Mouse (Mus musculus) forebrain, embryonic 13.5 days (tissue): Measurements from ENCODE around the gene Aox4. TPM values are rescaled to one million over a fixed set of nuclear protein-coding genes. Genes with fewer than 3 reads are reported as not detected.

Experiments used
- ATAC-seq: fragments of 200-750 bp; cut with Nextera tagmentation; 2 replicates; pipeline ENCODE4 v1.8.0; 2017
- H3K27ac ChIP-seq: fragments of 300-500 bp; sonication (generic); 2 replicates; pipeline ENCODE4 v1.5.1; 2015; ENCODE audit warnings: inconsistent platforms, mild to moderate bottlenecking, moderate library complexity
- H3K27me3 ChIP-seq: fragments of 300-500 bp; sonication (generic); 2 replicates; pipeline ENCODE4 v1.6.1; 2015; ENCODE audit warnings: mild to moderate bottlenecking, inconsistent platforms
- H3K36me3 ChIP-seq: fragments of 300-500 bp; sonication (generic); 2 replicates; pipeline ENCODE4 v1.6.1; 2015; ENCODE audit warnings: mild to moderate bottlenecking, inconsistent platforms; ENCODE audit not compliant: poor library complexity, severe bottlenecking
- H3K4me1 ChIP-seq: fragments of 300-500 bp; sonication (generic); 2 replicates; pipeline ENCODE4 v1.6.1; 2015; ENCODE audit warnings: inconsistent platforms
- H3K4me2 ChIP-seq: fragments of 300-500 bp; sonication (generic); 2 replicates; pipeline ENCODE4 v1.6.1; 2015; ENCODE audit warnings: inconsistent platforms, mild to moderate bottlenecking, moderate library complexity
- H3K4me3 ChIP-seq: fragments of 300-500 bp; sonication (generic); 2 replicates; pipeline ENCODE4 v1.5.1; 2015; ENCODE audit warnings: mild to moderate bottlenecking, inconsistent platforms
- H3K9ac ChIP-seq: fragments of 300-500 bp; sonication (generic); 2 replicates; pipeline ENCODE4 v1.6.1; 2015; ENCODE audit warnings: mild to moderate bottlenecking, inconsistent platforms
- H3K9me3 ChIP-seq: fragments of 300-500 bp; sonication (generic); replicated peaks from 2 replicates; pipeline ENCODE4 v1.6.1; 2016; ENCODE audit warnings: inconsistent platforms
- WGBS: fragments of 180-500 bp; shearing (Covaris S2); methylation state at CpG from one replicate; pipeline ENCODE4 v1.1.7; 2015; 5-methylcytosine and 5-hydroxymethylcytosine counted together
- polyA plus RNA-seq: library from polyadenylated mRNA; unstranded; fragments of >200 nt; fragmentation: Nextera tagmentation; extraction: Ambion mirVana; gene quantifications from 2 replicates; pipeline ENCODE4 v1.2.1, GENCODE M21; 2015

Aox4 gene
- polyA plus RNA-seq, 1 experiment from 2014 or later = 0.12 TPM

GRCm38 (mm10) chr1:58289863-58290469 is 79.8 kb downstream of the Aox4 start:
- WGBS = 24% methylated on average over 16 of the region's 16 CpGs
- Histone ChIP-seq H3K27me3 (no peaks in the 10 kb centered on the region), H3K4me1 (0 out of 2 replicates have a peak, but pooled peaks cover 5% of the 10 kb centered on the region), H3K27ac (no peak overlapping the region), H3K9me3 (no peaks in the 10 kb centered on the region), H3K9ac (no peak overlapping the region), H3K4me2 (no peak overlapping the region), H3K36me3 (no peaks in the 10 kb centered on the region), H3K4me3 (no peak overlapping the region)
- ATAC-seq = no peak

GRCm38 (mm10) chr1:58291394-58292300 is 81.5 kb downstream of the Aox4 start:
- ATAC-seq = no peak
- no peak overlapping the region for H3K27ac ChIP-seq

GRCm38 (mm10) chr1:58294730-58295129 is 84.5 kb downstream of the Aox4 start:
- WGBS = 87% methylated on average over 5 of the region's 5 CpGs

More at GRCm38 (mm10) chr1:58291394-58292300, 81.5 kb downstream of the Aox4 start:
- H3K4me2 ChIP-seq = no peak overlapping the region
- 69% methylated on average over 13 of the region's 13 CpGs for WGBS
- no peak overlapping the region for H3K4me3 ChIP-seq
- H3K27me3 ChIP-seq = no peaks in the 10 kb centered on the region
- H3K36me3 ChIP-seq = no peaks in the 10 kb centered on the region
- H3K9me3 ChIP-seq = no peaks in the 10 kb centered on the region
- 0 out of 2 replicates have a peak, but pooled peaks cover 5% of the 10 kb centered on the region for H3K4me1 ChIP-seq
- no peak overlapping the region for H3K9ac ChIP-seq

GRCm38 (mm10) chr1:58296278-58296677 is 86.1 kb downstream of the Aox4 start:
- H3K36me3 ChIP-seq = no peaks in the 10 kb centered on the region
- peak; percentile 76; the same call in 1 of the 2 replicates for ATAC-seq
- 0 out of 2 replicates have a peak, but pooled peaks cover 5% of the 10 kb centered on the region for H3K4me1 ChIP-seq
- 8% methylated on average over 7 of the region's 7 CpGs for WGBS
- no peak overlapping the region for H3K4me2 ChIP-seq
- no peaks in the 10 kb centered on the region for H3K9me3 ChIP-seq
- no peak overlapping the region for H3K9ac ChIP-seq
- H3K27ac ChIP-seq = no peak overlapping the region
- H3K4me3 ChIP-seq = no peak overlapping the region
- no peaks in the 10 kb centered on the region for H3K27me3 ChIP-seq

More at GRCm38 (mm10) chr1:58294730-58295129, 84.5 kb downstream of the Aox4 start:
- H3K36me3 ChIP-seq = no peaks in the 10 kb centered on the region
- no peaks in the 10 kb centered on the region for H3K9me3 ChIP-seq
- no peak for ATAC-seq
- H3K27me3 ChIP-seq = no peaks in the 10 kb centered on the region
- H3K9ac ChIP-seq = no peak overlapping the region
- H3K4me3 ChIP-seq = no peak overlapping the region
- H3K4me1 ChIP-seq = 0 out of 2 replicates have a peak, but pooled peaks cover 5% of the 10 kb centered on the region
- no peak overlapping the region for H3K4me2 ChIP-seq
- no peak overlapping the region for H3K27ac ChIP-seq

- Histone ChIP-seq H3K4me1 (0 out of 2 replicates have a peak, but pooled peaks cover 5% of the 10 kb centered on the region), H3K4me2 (no peak overlapping the region), H3K4me3 (no peak overlapping the region), H3K27me3 (no peaks in the 10 kb centered on the region), H3K27ac (no peak overlapping the region), H3K9me3 (no peaks in the 10 kb centered on the region), H3K36me3 (no peaks in the 10 kb centered on the region), H3K9ac (no peak overlapping the region)
- 0 out of 2 replicates have a peak, but pooled peaks have one; percentile 16 for ATAC-seq
- 52% methylated on average over 4 of the region's 4 CpGs for WGBS
Observed at GRCm38 (mm10) chr1:58296821-58297220, 86.6 kb downstream of the Aox4 start.

- H3K27me3 ChIP-seq = no peaks in the 10 kb centered on the region
- no peaks in the 10 kb centered on the region for H3K9me3 ChIP-seq
- H3K4me3 ChIP-seq = no peak overlapping the region
- no peaks in the 10 kb centered on the region for H3K4me1 ChIP-seq
- H3K9ac ChIP-seq = no peak overlapping the region
- WGBS = 81% methylated on average over 6 of the region's 6 CpGs
- no peaks in the 10 kb centered on the region for H3K36me3 ChIP-seq
- no peak for ATAC-seq
- no peak overlapping the region for H3K4me2 ChIP-seq
- no peak overlapping the region for H3K27ac ChIP-seq
Observed at GRCm38 (mm10) chr1:58298347-58298746, 88.2 kb downstream of the Aox4 start.

- Histone ChIP-seq H3K27ac (no peak overlapping the region), H3K4me2 (no peak overlapping the region), H3K36me3 (no peaks in the 10 kb centered on the region), H3K4me1 (no peaks in the 10 kb centered on the region), H3K27me3 (no peaks in the 10 kb centered on the region), H3K9ac (no peak overlapping the region), H3K9me3 (no peaks in the 10 kb centered on the region), H3K4me3 (no peak overlapping the region)
- ATAC-seq = no peak
- 93% methylated on average over 7 of the region's 7 CpGs for WGBS
Observed at GRCm38 (mm10) chr1:58301073-58301472, 90.9 kb downstream of the Aox4 start.

GRCm38 (mm10) chr1:58302015-58302414 is 91.8 kb downstream of the Aox4 start:
- 78% methylated on average over 6 of the region's 6 CpGs for WGBS
- ATAC-seq = no peak
- Histone ChIP-seq H3K27ac (no peak overlapping the region), H3K4me1 (no peaks in the 10 kb centered on the region), H3K36me3 (no peaks in the 10 kb centered on the region), H3K9me3 (no peaks in the 10 kb centered on the region), H3K27me3 (no peaks in the 10 kb centered on the region), H3K4me2 (no peak overlapping the region), H3K4me3 (no peak overlapping the region), H3K9ac (no peak overlapping the region)

GRCm38 (mm10) chr1:58303009-58303408 is 92.8 kb downstream of the Aox4 start:
- no peak for ATAC-seq
- Histone ChIP-seq H3K9ac (no peak overlapping the region), H3K4me2 (no peak overlapping the region), H3K27ac (no peak overlapping the region), H3K9me3 (no peaks in the 10 kb centered on the region), H3K4me1 (no peaks in the 10 kb centered on the region), H3K27me3 (no peaks in the 10 kb centered on the region), H3K4me3 (no peak overlapping the region), H3K36me3 (no peaks in the 10 kb centered on the region)
- WGBS = 95% methylated on average over 6 of the region's 6 CpGs

GRCm38 (mm10) chr1:58303726-58304125 is 93.5 kb downstream of the Aox4 start:
- ATAC-seq = no peak
- Histone ChIP-seq H3K9me3 (no peaks in the 10 kb centered on the region), H3K27me3 (no peaks in the 10 kb centered on the region), H3K27ac (no peak overlapping the region), H3K4me1 (no peaks in the 10 kb centered on the region), H3K4me3 (no peak overlapping the region), H3K36me3 (no peaks in the 10 kb centered on the region), H3K9ac (no peak overlapping the region), H3K4me2 (no peak overlapping the region)
- 91% methylated on average over 4 of the region's 4 CpGs for WGBS

GRCm38 (mm10) chr1:58304296-58304695 is 94.1 kb downstream of the Aox4 start:
- Histone ChIP-seq H3K9ac (no peak overlapping the region), H3K27me3 (no peaks in the 10 kb centered on the region), H3K27ac (no peak overlapping the region), H3K9me3 (no peaks in the 10 kb centered on the region), H3K4me2 (no peak overlapping the region), H3K4me1 (no peaks in the 10 kb centered on the region), H3K4me3 (no peak overlapping the region), H3K36me3 (no peaks in the 10 kb centered on the region)
- no peak for ATAC-seq
- WGBS = 59% methylated on average over 12 of the region's 12 CpGs

- Histone ChIP-seq H3K4me2 (no peak overlapping the region), H3K36me3 (no peaks in the 10 kb centered on the region), H3K27ac (no peak overlapping the region), H3K27me3 (no peaks in the 10 kb centered on the region), H3K4me1 (no peaks in the 10 kb centered on the region), H3K4me3 (no peak overlapping the region), H3K9me3 (no peaks in the 10 kb centered on the region), H3K9ac (no peak overlapping the region)
- ATAC-seq = no peak
- 87% methylated on average over 8 of the region's 8 CpGs for WGBS
Observed at GRCm38 (mm10) chr1:58307181-58307580, 97.0 kb downstream of the Aox4 start.
